Mouse (Mus musculus) v-Abl transformed pro-B cells (cell line): ENCODE results near the gene Supt20.
"Not testable (repeated sequence)": the region's sequence is repeated elsewhere in the genome, so short reads cannot be mapped to it uniquely, and the experiment has no call there.

Experiments used
- in situ Hi-C, 2 experiments: fragments of 400-800 bp; cut with MboI; formaldehyde crosslinking; loops; one replicate each; pipeline ENCODE4 v1.15.1; 2025; ENCODE audit not compliant: unreplicated experiment in 2 of 2

Supt20 gene

DNA sequence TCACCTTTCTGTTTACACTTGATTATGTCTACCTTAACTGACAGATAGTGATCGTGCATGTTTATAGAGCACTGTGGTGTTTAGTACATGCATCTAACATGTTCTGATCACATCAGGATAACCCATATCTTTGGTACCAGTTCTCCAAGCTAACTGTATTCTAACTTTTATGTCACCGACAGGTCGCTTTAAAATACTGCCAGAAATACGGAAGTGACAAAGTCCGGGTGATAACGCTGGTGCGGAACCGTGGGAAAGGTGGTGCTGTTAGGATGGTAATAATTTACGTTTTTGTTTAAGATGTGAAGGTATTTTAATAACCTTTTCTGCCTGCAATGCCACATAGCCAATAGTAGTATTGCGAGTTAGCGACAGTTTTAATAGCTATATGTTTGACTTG is 49.4 kb downstream of the Supt20 start:
- in situ Hi-C loops, result no loop called here

- in situ Hi-C loops, result no loop called here
Observed at GRCm38 (mm10) chr3:54745799-54746198, 53.2 kb downstream of the Supt20 start.

- in situ Hi-C loops, result loop anchor here in 1 of 2 experiments (10.0 kb wide), 1 partner anchor 51 kb away; the partner anchor contains the start of gene Rfxap
Observed at GRCm38 (mm10) chr3:54753411-54753810, 60.8 kb downstream of the Supt20 start.

- in situ Hi-C loops, result loop anchor here in 1 of 2 experiments (10.0 kb wide), 1 partner anchor 49 kb away; the partner anchor contains the start of gene Rfxap
Observed at GRCm38 (mm10) chr3:54755145-54756041, 62.8 kb downstream of the Supt20 start, which contains the start of gene Smad9. TSS of gene Smad9 (plus strand) at chr3:54755582.

GRCm38 (mm10) chr3:54756058-54756457 is 63.5 kb downstream of the Supt20 start:
- in situ Hi-C loops, result loop anchor here in 1 of 2 experiments (10.0 kb wide), 1 partner anchor 49 kb away; the partner anchor contains the start of gene Rfxap

- in situ Hi-C loops, result loop anchor here in 1 of 2 experiments (10.0 kb wide), 1 partner anchor 47 kb away; the partner anchor contains the start of gene Rfxap
Observed at GRCm38 (mm10) chr3:54757446-54757845, 64.8 kb downstream of the Supt20 start.

GRCm38 (mm10) chr3:54759211-54759610 is 66.6 kb downstream of the Supt20 start:
- in situ Hi-C loops, result loop anchor here in 1 of 2 experiments (10.0 kb wide), 1 partner anchor 46 kb away; the partner anchor contains the start of gene Rfxap

- in situ Hi-C loops, result no loop called here
Observed at GRCm38 (mm10) chr3:54760321-54761115, 67.9 kb downstream of the Supt20 start.

DNA sequence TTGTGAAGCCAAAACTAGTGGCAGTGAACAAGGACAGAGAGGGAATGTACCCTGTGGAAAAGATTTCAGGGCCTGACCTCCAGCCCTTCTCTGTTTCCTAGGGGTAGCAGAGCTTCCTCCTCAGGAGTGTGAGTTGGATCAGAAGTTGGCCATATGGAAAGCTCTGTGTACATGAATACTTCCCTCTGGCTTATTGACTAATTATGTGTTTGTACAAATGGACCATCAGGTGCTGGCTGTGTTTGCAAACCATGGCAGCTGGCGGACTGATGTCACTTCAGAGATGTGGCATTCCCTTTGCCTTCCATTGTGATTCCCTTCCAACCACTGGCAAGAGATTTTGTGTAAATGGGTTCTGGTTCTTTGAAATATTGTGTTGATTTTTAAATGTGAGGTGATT is 68.7 kb downstream of the Supt20 start:
- in situ Hi-C loops, result no loop called here

DNA sequence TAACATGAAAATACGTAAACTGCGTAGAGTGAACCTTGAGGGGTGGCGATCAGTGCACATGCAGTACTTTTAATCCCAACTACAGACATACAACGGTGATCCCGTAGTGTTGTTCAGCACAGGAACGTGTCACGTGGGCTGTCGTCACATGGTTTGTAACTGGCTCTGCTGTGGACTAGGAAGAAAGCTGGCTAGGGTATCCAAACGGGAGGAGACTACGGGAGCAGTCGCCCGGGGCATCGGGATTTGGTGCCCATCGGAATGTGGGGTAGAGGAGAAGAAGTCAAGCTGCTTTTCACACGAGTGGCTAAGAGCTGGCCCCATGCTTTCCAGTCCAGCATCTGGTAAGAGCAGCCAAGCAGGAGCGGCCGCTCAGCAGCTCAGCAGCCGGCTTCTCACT is 71.8 kb downstream of the Supt20 start:
- in situ Hi-C loops, result no loop called here

GRCm38 (mm10) chr3:54765521-54765920 is 72.9 kb downstream of the Supt20 start:
- in situ Hi-C loops, result not testable (repeated sequence)

- in situ Hi-C loops, result no loop called here
Observed at GRCm38 (mm10) chr3:54766034-54766433, 73.4 kb downstream of the Supt20 start.

GRCm38 (mm10) chr3:54766811-54767210 is 74.2 kb downstream of the Supt20 start:
- in situ Hi-C loops, result no loop called here

- in situ Hi-C loops, result no loop called here
Observed at GRCm38 (mm10) chr3:54768592-54768991, 76.0 kb downstream of the Supt20 start.

GRCm38 (mm10) chr3:54769349-54770275 is 77.0 kb downstream of the Supt20 start:
- in situ Hi-C loops, result no loop called here

DNA sequence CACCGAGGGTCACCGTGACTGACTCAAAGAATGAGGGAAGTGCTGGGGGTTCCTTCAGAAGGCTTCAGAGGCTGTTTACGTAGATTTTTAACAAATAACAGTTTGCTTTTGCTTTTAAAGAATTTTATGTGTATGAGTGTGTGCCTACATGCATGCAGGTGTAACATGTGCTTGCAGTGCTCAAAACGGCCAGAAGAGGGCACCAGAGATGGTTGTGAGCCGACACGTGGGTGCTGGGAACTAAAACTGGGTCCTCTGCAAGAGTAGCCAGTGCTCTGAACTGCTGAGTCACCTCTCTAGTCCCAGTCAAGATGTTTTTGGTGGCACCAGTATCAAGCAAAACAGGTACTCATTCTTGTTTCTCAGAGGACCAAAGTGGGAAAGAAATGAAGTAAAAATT is 81.0 kb downstream of the Supt20 start:
- in situ Hi-C loops, result no loop called here

GRCm38 (mm10) chr3:54775989-54776631 is 83.5 kb downstream of the Supt20 start:
- in situ Hi-C loops, result no loop called here
